8 mouse cellular contexts compared by ENCODE assay signal in the genomic region with DNA sequence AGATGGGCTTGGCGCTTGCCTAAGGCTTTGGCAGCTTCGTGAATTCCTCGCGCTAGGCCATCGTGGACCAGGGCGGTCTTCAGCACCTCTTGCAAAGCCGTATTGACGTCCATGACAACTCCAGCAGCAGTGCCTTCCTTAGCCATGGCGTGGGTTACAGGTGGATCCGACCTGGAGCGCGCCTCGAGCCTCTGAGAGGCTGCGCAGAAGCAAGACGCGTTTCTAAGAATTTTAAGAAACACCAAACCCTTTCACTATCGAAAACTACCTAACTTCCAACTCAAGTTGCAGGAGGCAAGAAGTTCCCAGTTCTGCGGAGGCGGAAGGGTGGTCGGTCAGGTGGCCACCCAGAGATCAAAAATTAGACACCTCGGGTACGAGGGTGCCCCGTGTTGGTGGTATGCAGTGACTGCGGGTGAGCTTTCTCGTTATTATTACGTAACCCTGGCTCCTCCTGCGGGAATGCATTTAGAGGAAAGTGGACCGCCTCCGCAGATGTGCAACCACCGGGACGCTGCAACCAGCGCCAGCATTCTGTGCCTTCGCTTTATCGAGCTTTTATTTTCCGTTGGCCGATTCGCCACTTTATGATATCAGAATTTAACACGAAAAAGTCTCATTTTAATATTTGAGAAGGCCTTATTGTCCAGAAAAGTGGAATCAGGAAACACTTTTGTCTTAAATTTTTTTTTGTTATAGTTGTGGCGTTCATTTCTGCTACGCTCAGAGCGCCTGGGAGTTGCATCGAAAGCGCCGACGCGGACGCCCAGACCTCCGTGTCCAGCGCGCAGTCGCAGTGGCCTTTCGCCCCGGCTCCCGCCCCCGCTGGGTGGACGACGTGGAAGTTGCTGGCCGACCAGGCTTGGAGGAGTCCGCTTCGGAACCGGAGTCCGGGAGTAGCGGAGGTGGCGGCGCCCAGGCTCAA. TPM values are rescaled to one million over a fixed set of nuclear protein-coding genes. Genes with fewer than 3 reads are reported as not detected.
DNase-seq lines count a peak whose midpoint lies in the region; ATAC-seq and TF ChIP-seq lines count a peak whose summit lies in the region.

A gene (plus strand): TSS at position 288 of the 925 bp plus-strand sequence.

- peak; percentile 94 for DNase-seq in 3T3-L1 (ENCODE audit: low read depth, low spot score)
- DNase-seq in adrenal gland, postnatal 4 days (ENCODE audit: low spot score in 2 of 2): peak; percentile 85
- DNase-seq in embryonic facial prominence, embryonic 14.5 days (ENCODE audit: low spot score): peak; percentile 97
- peak; percentile 92 for DNase-seq in heart, adult 8-10 months (ENCODE audit: low spot score)
- peak; percentile 95 for DNase-seq in kidney, adult 9 months
- peak; percentile 95 for DNase-seq in limb, embryonic 14.5 days (ENCODE audit: low spot score)
- DNase-seq in midbrain, postnatal 0 days (ENCODE audit: low spot score): peak; percentile 95
- peak; percentile 82 to 85 for DNase-seq in spleen, postnatal 14 days (ENCODE audit: low spot score in 2 of 2)

- peak within 1 kb of the TSS; percentile 90 for H3K27ac ChIP-seq in embryonic facial prominence, embryonic 14.5 days (replicated peaks; ENCODE audit: low read depth, low read length)
- peak within 1 kb of the TSS; percentile 89 for H3K27ac ChIP-seq in limb, embryonic 14.5 days (replicated peaks; ENCODE audit: low read depth, low read length)
- peak within 1 kb of the TSS; percentile 78 for H3K27ac ChIP-seq in midbrain, postnatal 0 days (ENCODE audit: low read depth, low read length)

- H3K9ac ChIP-seq in embryonic facial prominence, embryonic 14.5 days (ENCODE audit: low read depth, low read length): peak within 1 kb of the TSS; percentile 94
- H3K9ac ChIP-seq in limb, embryonic 14.5 days (ENCODE audit: low read depth, low read length, severe bottlenecking): peak within 1 kb of the TSS; percentile 95
- H3K9ac ChIP-seq in midbrain, postnatal 0 days (replicated peaks; ENCODE audit: low read length, poor library complexity, severe bottlenecking): peak within 1 kb of the TSS; percentile 95

- ATAC-seq in embryonic facial prominence, embryonic 14.5 days (ENCODE audit: low read depth): peak; percentile 96
- ATAC-seq in limb, embryonic 14.5 days (ENCODE audit: low FRiP score, low read depth): peak; percentile 93
- ATAC-seq in midbrain, postnatal 0 days (ENCODE audit: low FRiP score): peak; percentile 96

- peak; percentile 46 for TF ChIP-seq CTCF in midbrain, postnatal 0 days (IDR thresholded peaks at IDR 0.05)

- TF ChIP-seq POLR2A in limb, embryonic 14.5 days (IDR thresholded peaks at IDR 0.05; ENCODE audit: borderline replicate concordance, extremely low read depth, insufficient read depth, insufficient read length): peak; percentile 85; the same call in 1 of the 2 replicates

- peaks cover 10% of the 10 kb centered on the region; the same call in 1 of the 2 replicates for H3K4me1 ChIP-seq in embryonic facial prominence, embryonic 14.5 days (ENCODE audit: control insufficient read depth, insufficient read depth, low read length)
- peaks cover 13% of the 10 kb centered on the region for H3K4me1 ChIP-seq in limb, embryonic 14.5 days (ENCODE audit: control insufficient read depth, insufficient read depth, low read length)
- H3K4me1 ChIP-seq in midbrain, postnatal 0 days (ENCODE audit: insufficient read depth, low read length): 0 out of 2 replicates have a peak, but pooled peaks cover 3% of the 10 kb centered on the region

- peaks cover 13% of the 10 kb centered on the region for H3K36me3 ChIP-seq in embryonic facial prominence, embryonic 14.5 days (ENCODE audit: control insufficient read depth, insufficient read depth, low read length)
- no peaks in the 10 kb centered on the region for H3K36me3 ChIP-seq in limb, embryonic 14.5 days (ENCODE audit: control insufficient read depth, insufficient read depth, low read length)
- no peaks in the 10 kb centered on the region for H3K36me3 ChIP-seq in midbrain, postnatal 0 days (ENCODE audit: insufficient read depth, low read length)

- no peaks in the 10 kb centered on the region for H3K27me3 ChIP-seq in embryonic facial prominence, embryonic 14.5 days (replicated peaks; ENCODE audit: control insufficient read depth, insufficient read depth, low read length)
- no peaks in the 10 kb centered on the region for H3K27me3 ChIP-seq in limb, embryonic 14.5 days (ENCODE audit: control insufficient read depth, insufficient read depth, low read length)
- H3K27me3 ChIP-seq in midbrain, postnatal 0 days (ENCODE audit: insufficient read depth, low read length): no peaks in the 10 kb centered on the region

- under 1% methylated on average over 65 of the region's 65 CpGs for WGBS in embryonic facial prominence, embryonic 14.5 days
- under 1% methylated on average over 65 of the region's 65 CpGs for WGBS in limb, embryonic 14.5 days
- WGBS in midbrain, postnatal 0 days: under 1% methylated on average over 65 of the region's 65 CpGs

- H3K9me3 ChIP-seq in embryonic facial prominence, embryonic 14.5 days (ENCODE audit: control insufficient read depth, low read length): no peaks in the 10 kb centered on the region
- H3K9me3 ChIP-seq in limb, embryonic 14.5 days (ENCODE audit: control insufficient read depth, low read length): no peaks in the 10 kb centered on the region
- H3K9me3 ChIP-seq in midbrain, postnatal 0 days (ENCODE audit: low read length): no peaks in the 10 kb centered on the region

- H3K4me2 ChIP-seq in embryonic facial prominence, embryonic 14.5 days (ENCODE audit: low read depth, low read length): peak within 1 kb of the TSS; percentile 93
- peak within 1 kb of the TSS; percentile 81 for H3K4me2 ChIP-seq in limb, embryonic 14.5 days (replicated peaks; ENCODE audit: low read depth, low read length, severe bottlenecking)
- H3K4me2 ChIP-seq in midbrain, postnatal 0 days (ENCODE audit: low read depth, low read length, poor library complexity, severe bottlenecking): peak within 1 kb of the TSS; percentile 72

- H3K4me3 ChIP-seq in embryonic facial prominence, embryonic 14.5 days (ENCODE audit: low read depth, low read length): peak within 1 kb of the TSS; percentile 93
- peak within 1 kb of the TSS; percentile 97 for H3K4me3 ChIP-seq in limb, embryonic 14.5 days (replicated peaks; ENCODE audit: low read length)
- H3K4me3 ChIP-seq in midbrain, postnatal 0 days (ENCODE audit: low read depth, low read length): peak within 1 kb of the TSS; percentile 99

RNA-seq across cellular contexts. Expression of the gene that starts here (rescaled TPM):
- 100 to 1,000 TPM in 1 of 2 experiments, 10 to 100 TPM in 1; 98.2 to 102 TPM for total RNA-seq in adrenal gland, postnatal 4 days (2021)
- 220 and 231 TPM in 2 replicates for polyA plus RNA-seq in embryonic facial prominence, embryonic 14.5 days (2014; fragmentation: Nextera tagmentation; extraction: Ambion mirVana)
- total RNA-seq in heart, adult 8-10 months (2022): 10 to 100 TPM; 81.8 to 94.7 (median 91.7) TPM
- 96.5 and 112 TPM in 2 replicates for polyA plus RNA-seq in limb, embryonic 14.5 days (2012; rRNA removed)
- polyA plus RNA-seq in limb, embryonic 14.5 days (2014; fragmentation: Nextera tagmentation; extraction: Ambion mirVana): 217 and 225 TPM in 2 replicates
- 81.4 and 86.1 TPM in 2 replicates for total RNA-seq in midbrain, postnatal 0 days (2014; rRNA removed)
- polyA plus RNA-seq in midbrain, postnatal 0 days (2015; fragmentation: Nextera tagmentation; extraction: Ambion mirVana): 169 and 174 TPM in 2 replicates

Comparison
In these comparisons a context has a peak if more than half of its experiments do, and no peak if none do; other contexts are left out.
1. Peak in every context shown above with its lines: DNase-seq, ATAC-seq, H3K4me3 ChIP-seq and H3K27ac ChIP-seq.